Mouse (Mus musculus) thymus, postnatal 36 days (tissue): Measurements from ENCODE around the gene Tmem163.

Experiments
- DNase-seq, 2 experiments: peaks; one replicate each; pipeline ENCODE4 v3.0.0; 2022; ENCODE audit warnings: mixed read lengths in 2 of 2

Tmem163 gene

DNA sequence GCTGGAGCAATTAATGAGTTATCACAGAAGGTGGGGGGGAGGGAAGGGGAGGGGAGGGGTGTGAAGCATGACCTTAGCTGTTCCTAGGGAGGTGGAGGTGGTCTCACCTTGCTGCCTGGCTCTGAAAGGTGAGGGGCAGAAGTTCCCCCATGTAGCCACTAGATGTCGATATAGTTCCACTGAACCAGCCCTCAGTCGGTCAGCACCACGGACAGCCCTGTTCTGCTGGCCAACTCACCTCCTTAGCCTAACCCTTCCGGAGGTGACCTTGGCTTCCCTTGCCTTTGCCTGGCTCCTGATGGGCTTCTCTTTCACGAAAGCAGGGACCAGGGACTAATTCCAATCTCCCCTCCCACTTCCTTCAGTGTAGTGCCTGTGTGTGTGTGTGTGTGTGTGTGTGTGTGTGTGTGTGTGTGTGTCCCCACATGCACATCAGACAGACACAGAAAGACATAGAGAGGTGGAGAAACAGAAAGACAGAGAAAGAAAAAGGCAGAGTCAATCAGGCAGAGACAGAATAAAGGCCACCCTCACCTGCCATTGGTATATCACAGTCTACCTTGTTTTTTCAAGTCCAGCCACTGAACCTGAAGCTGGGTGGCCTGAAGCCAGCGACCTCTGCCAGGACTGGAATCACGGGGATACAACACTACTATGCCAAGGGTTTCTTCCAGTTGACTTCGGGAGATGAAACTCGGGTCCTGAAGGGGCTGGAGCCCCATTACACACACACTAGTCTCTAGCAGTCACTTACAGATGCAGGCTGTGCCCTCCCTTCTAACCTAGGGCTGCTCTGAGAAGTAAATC is 182.4 kb downstream of the Tmem163 start:
- peak; percentile 33 to 34 for DNase-seq

DNA sequence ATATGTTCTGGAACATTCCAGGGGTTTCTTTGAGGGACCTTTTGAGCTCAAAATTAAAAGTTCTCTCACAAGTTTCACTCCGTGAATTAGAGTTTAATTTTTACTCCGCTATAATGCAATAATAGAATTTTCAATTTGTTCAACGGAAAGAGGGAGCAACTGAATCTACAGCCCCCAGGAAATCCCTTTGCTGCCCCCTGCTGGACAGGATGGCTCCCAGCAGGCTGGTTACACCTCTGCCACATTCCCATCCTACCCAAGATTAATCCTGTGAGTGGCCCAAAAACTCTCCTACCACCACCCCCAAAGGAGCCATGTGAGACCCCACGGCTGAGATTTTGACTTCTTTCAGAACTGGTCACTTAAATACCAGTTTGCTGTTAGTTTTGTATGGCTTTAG is 192.2 kb downstream of the Tmem163 start:
- DNase-seq = peak; percentile 56

DNA sequence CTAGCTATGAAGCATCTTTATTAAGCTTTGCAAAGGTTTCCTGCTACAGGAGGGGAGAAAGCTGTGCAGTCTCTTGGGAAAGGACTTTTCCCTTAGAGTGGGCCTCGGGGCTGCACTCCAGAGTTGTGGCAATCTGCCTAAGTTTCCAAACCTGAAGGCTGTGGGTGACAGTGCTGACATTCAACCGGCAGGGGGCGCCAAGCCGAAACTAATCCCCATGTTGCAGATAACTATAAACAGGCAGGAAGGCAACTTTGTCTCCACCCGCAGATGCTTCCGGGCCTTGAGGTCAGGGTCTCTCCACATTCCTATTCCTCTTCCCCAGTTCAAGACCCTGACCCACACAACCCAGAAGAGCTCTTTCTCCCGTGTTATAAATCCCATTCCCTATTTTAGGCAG is 194.5 kb downstream of the Tmem163 start:
- peak; percentile 57 to 68 for DNase-seq

GRCm38 (mm10) chr1:127484188-127484587 is 195.2 kb downstream of the Tmem163 start:
- no peak for DNase-seq

DNA sequence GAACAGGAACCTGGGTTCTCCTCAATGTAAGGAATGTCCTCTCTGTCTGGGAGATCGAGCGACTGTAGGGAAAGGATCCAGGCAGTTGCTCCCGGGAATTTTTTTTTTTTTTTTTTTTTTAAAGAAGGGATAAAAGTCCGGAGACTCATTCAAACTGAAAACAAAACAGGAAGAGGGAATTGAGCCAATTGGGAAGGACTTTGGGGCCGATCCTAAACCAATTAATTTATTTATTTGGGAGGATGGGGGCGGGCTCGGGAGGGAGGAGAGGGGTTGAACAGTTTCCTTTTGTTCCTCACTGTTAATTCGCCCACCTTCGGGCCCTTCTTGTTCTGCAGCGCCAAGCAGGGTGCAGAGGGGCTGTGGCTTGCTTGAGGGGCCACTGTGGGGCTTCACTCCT is 196.4 kb downstream of the Tmem163 start:
- DNase-seq = no peak

DNA sequence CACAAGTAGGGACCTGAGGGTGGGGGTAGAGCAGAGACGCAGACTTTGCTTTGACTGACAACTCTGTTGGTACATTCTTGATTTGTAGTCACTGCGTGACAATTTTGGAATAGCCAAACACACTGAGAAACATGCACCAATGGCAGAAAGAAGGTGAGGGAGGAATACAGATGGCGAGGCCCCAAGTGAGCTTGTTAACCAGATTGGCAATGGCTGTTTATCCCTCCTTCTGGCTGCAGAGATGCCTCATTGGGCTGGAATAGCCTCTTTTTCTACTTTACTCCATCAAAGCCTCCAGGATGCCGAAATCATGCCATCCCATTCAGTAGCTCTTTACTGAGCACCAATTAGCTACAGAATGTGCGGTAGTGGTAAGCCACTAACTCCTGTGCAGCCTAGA is 203.6 kb downstream of the Tmem163 start:
- DNase-seq = no peak

DNA sequence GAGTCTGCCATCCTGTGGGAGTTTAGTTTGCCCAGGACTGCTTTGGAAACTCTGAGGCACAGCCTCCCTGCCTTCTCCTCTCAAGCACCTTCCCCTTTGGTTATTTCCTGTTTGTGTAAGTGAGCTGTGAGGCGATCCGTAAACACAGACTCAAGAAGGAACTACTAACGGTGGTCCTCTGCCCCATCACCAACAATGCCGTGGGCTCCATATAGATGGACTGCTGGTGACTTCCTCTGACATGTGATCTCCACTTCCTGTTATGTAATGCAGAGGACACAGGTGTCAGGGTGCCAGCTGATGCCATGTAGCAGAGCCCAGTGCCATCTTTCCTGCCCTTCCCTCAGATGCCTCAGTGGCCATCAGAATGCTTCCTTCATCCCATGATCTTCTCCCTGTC is 209.2 kb downstream of the Tmem163 start:
- no peak for DNase-seq

- no peak for DNase-seq
Observed at GRCm38 (mm10) chr1:127467238-127467637, 212.1 kb downstream of the Tmem163 start.

GRCm38 (mm10) chr1:127465292-127465691 is 214.1 kb downstream of the Tmem163 start:
- no peak for DNase-seq

DNA sequence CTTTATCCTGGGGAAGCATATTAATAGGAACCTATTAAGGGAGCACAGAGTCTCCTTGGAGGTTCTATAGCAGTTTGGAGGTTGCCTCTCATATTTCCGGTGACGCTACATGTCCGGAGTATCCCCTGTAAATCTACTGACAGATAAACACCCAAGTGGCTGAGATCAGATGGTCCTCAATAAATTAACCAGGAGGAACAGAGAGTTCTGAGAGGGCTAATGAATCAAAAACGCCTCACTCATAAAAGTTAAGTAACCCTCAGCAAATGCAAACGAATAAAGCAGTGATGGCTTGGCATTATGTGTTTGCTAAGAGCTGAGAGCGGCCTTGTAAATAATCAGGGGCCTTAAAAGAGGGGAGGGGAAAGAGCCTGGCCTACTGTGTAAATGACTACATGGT is 215.3 kb downstream of the Tmem163 start:
- no peak for DNase-seq

GRCm38 (mm10) chr1:127461017-127461416 is 218.3 kb downstream of the Tmem163 start:
- no peak for DNase-seq

GRCm38 (mm10) chr1:127459576-127459975 is 219.8 kb downstream of the Tmem163 start:
- peak; percentile 63 to 77 for DNase-seq

DNA sequence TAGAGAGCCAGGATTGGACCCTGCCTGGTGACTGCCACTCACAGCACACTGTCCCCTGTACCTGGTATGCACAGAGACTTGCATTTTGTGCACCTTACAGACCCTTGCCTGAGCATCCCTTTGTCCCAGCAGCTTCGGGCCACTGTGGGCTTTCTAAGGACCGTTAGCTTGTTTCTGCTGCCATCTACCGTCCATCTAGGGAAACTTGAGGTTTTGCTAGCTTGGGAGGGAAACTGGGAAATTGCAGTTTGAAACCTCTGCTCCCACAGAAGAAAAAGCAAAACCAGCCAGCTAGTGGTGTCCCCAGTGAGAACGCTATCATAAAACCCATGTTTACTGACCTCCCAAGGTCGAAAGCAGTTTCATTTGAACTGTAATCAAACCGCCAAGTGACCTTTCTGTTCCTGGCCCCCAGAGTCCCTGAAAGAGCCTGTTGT is 220.3 kb downstream of the Tmem163 start:
- DNase-seq = peak; percentile 52 to 54

- DNase-seq = no peak
Observed at GRCm38 (mm10) chr1:127453397-127453796, 226.0 kb downstream of the Tmem163 start.

- no peak for DNase-seq
Observed at GRCm38 (mm10) chr1:127444836-127445485, 234.4 kb downstream of the Tmem163 start.

- DNase-seq = peak; percentile 37 to 70
Observed at GRCm38 (mm10) chr1:127442880-127443877, 236.2 kb downstream of the Tmem163 start.

GRCm38 (mm10) chr1:127441736-127442135 is 237.6 kb downstream of the Tmem163 start:
- no peak for DNase-seq

GRCm38 (mm10) chr1:127441007-127441406 is 238.3 kb downstream of the Tmem163 start:
- no peak for DNase-seq

- no peak for DNase-seq
Observed at GRCm38 (mm10) chr1:127439452-127439891, 239.9 kb downstream of the Tmem163 start.

- DNase-seq = no peak
Observed at GRCm38 (mm10) chr1:127437091-127437490, 242.3 kb downstream of the Tmem163 start.
